Mouse (Mus musculus): ENCODE results near the gene Sptssa. TPM values are rescaled to one million over a fixed set of nuclear protein-coding genes. Genes with fewer than 3 reads are reported as not detected.

The Sptssa gene
- polyA plus RNA-seq, 1 experiment from 2014 or later: 125 TPM

GRCm38 (mm10) chr12:54620042-54620705 lies 36.2 kb downstream of the Sptssa start:
- H3K4me3 ChIP-seq (ENCODE audit: low read depth, low read length): no peak overlapping the region
- H3K27me3 ChIP-seq (ENCODE audit: control insufficient read depth, insufficient read depth, low read length): no peaks in the 10 kb centered on the region
- no peak overlapping the region for H3K4me2 ChIP-seq
- WGBS (ENCODE audit: insufficient replicate concordance): 88% methylated on average over 13 of the region's 13 CpGs
- H3K36me3 ChIP-seq (ENCODE audit: control insufficient read depth, insufficient read depth, low read length): no peaks in the 10 kb centered on the region
- no peaks in the 10 kb centered on the region for H3K4me1 ChIP-seq (ENCODE audit: control insufficient read depth, insufficient read depth, low read length)
- H3K9ac ChIP-seq (ENCODE audit: low read depth, low read length): no peak overlapping the region
- ATAC-seq (replicated peaks; ENCODE audit: insufficient number of reproducible peaks, low FRiP score, low TSS enrichment): no peak
- 0 out of 2 replicates have a peak, but pooled peaks cover 2% of the 10 kb centered on the region for H3K9me3 ChIP-seq (replicated peaks; ENCODE audit: control insufficient read depth, low read length)
- no peak overlapping the region for H3K27ac ChIP-seq (ENCODE audit: low read depth, low read length)

- Histone ChIP-seq H3K27ac (ENCODE audit: low read depth, low read length) (no peak overlapping the region), H3K9me3 (replicated peaks; ENCODE audit: control insufficient read depth, low read length) (no peaks in the 10 kb centered on the region), H3K27me3 (ENCODE audit: control insufficient read depth, insufficient read depth, low read length) (no peaks in the 10 kb centered on the region), H3K4me3 (ENCODE audit: low read depth, low read length) (no peak overlapping the region), H3K4me2 (no peak overlapping the region), H3K9ac (ENCODE audit: low read depth, low read length) (no peak overlapping the region), H3K36me3 (ENCODE audit: control insufficient read depth, insufficient read depth, low read length) (no peaks in the 10 kb centered on the region), H3K4me1 (ENCODE audit: control insufficient read depth, insufficient read depth, low read length) (0 out of 2 replicates have a peak, but pooled peaks cover 3% of the 10 kb centered on the region)
- ATAC-seq (replicated peaks; ENCODE audit: insufficient number of reproducible peaks, low FRiP score, low TSS enrichment): no peak
- WGBS (ENCODE audit: insufficient replicate concordance): 60% methylated on average over 6 of the region's 6 CpGs
Observed at GRCm38 (mm10) chr12:54608988-54609387, 47.4 kb downstream of the Sptssa start.

- ATAC-seq (replicated peaks; ENCODE audit: insufficient number of reproducible peaks, low FRiP score, low TSS enrichment): no peak
- H3K27me3 ChIP-seq (ENCODE audit: control insufficient read depth, insufficient read depth, low read length): no peaks in the 10 kb centered on the region
- no peak overlapping the region for H3K4me3 ChIP-seq (ENCODE audit: low read depth, low read length)
- WGBS (ENCODE audit: insufficient replicate concordance): 67% methylated on average over 3 of the region's 3 CpGs
- no peaks in the 10 kb centered on the region for H3K36me3 ChIP-seq (ENCODE audit: control insufficient read depth, insufficient read depth, low read length)
- H3K4me2 ChIP-seq: no peak overlapping the region
- H3K9me3 ChIP-seq (replicated peaks; ENCODE audit: control insufficient read depth, low read length): no peaks in the 10 kb centered on the region
- no peak overlapping the region for H3K9ac ChIP-seq (ENCODE audit: low read depth, low read length)
- H3K4me1 ChIP-seq (ENCODE audit: control insufficient read depth, insufficient read depth, low read length): 0 out of 2 replicates have a peak, but pooled peaks cover 3% of the 10 kb centered on the region
- no peak overlapping the region for H3K27ac ChIP-seq (ENCODE audit: low read depth, low read length)
Observed at GRCm38 (mm10) chr12:54605203-54605602, 51.2 kb downstream of the Sptssa start.

GRCm38 (mm10) chr12:54603542-54604167 lies 52.7 kb downstream of the Sptssa start:
- 61% methylated on average over 9 of the region's 9 CpGs for WGBS (ENCODE audit: insufficient replicate concordance)
- no peak overlapping the region for H3K9ac ChIP-seq (ENCODE audit: low read depth, low read length)

GRCm38 (mm10) chr12:54600482-54600881 lies 55.9 kb downstream of the Sptssa start:
- no peak overlapping the region for H3K4me3 ChIP-seq (ENCODE audit: low read depth, low read length)

More at GRCm38 (mm10) chr12:54603542-54604167, 52.7 kb downstream of the Sptssa start:
- Histone ChIP-seq H3K4me1 (ENCODE audit: control insufficient read depth, insufficient read depth, low read length) (no peaks in the 10 kb centered on the region), H3K27me3 (ENCODE audit: control insufficient read depth, insufficient read depth, low read length) (no peaks in the 10 kb centered on the region), H3K27ac (ENCODE audit: low read depth, low read length) (no peak overlapping the region), H3K4me3 (ENCODE audit: low read depth, low read length) (no peak overlapping the region), H3K9me3 (replicated peaks; ENCODE audit: control insufficient read depth, low read length) (no peaks in the 10 kb centered on the region), H3K4me2 (no peak overlapping the region), H3K36me3 (ENCODE audit: control insufficient read depth, insufficient read depth, low read length) (no peaks in the 10 kb centered on the region)
- ATAC-seq (replicated peaks; ENCODE audit: insufficient number of reproducible peaks, low FRiP score, low TSS enrichment): no peak

GRCm38 (mm10) chr12:54598358-54598757 lies 58.0 kb downstream of the Sptssa start:
- ATAC-seq (replicated peaks; ENCODE audit: insufficient number of reproducible peaks, low FRiP score, low TSS enrichment): no peak
- no peak overlapping the region for H3K9ac ChIP-seq (ENCODE audit: low read depth, low read length)
- no peak overlapping the region for H3K27ac ChIP-seq (ENCODE audit: low read depth, low read length)
- H3K4me1 ChIP-seq (ENCODE audit: control insufficient read depth, insufficient read depth, low read length): no peaks in the 10 kb centered on the region
- no peak overlapping the region for H3K4me2 ChIP-seq
- H3K36me3 ChIP-seq (ENCODE audit: control insufficient read depth, insufficient read depth, low read length): no peaks in the 10 kb centered on the region
- H3K4me3 ChIP-seq (ENCODE audit: low read depth, low read length): no peak overlapping the region
- H3K27me3 ChIP-seq (ENCODE audit: control insufficient read depth, insufficient read depth, low read length): no peaks in the 10 kb centered on the region
- WGBS (ENCODE audit: insufficient replicate concordance): 90% methylated on average over 3 of the region's 3 CpGs
- no peaks in the 10 kb centered on the region for H3K9me3 ChIP-seq (replicated peaks; ENCODE audit: control insufficient read depth, low read length)

More at GRCm38 (mm10) chr12:54600482-54600881, 55.9 kb downstream of the Sptssa start:
- no peak for ATAC-seq (replicated peaks; ENCODE audit: insufficient number of reproducible peaks, low FRiP score, low TSS enrichment)
- no peaks in the 10 kb centered on the region for H3K27me3 ChIP-seq (ENCODE audit: control insufficient read depth, insufficient read depth, low read length)
- no peak overlapping the region for H3K9ac ChIP-seq (ENCODE audit: low read depth, low read length)
- no peaks in the 10 kb centered on the region for H3K36me3 ChIP-seq (ENCODE audit: control insufficient read depth, insufficient read depth, low read length)
- H3K4me2 ChIP-seq: no peak overlapping the region
- no peak overlapping the region for H3K27ac ChIP-seq (ENCODE audit: low read depth, low read length)
- H3K4me1 ChIP-seq (ENCODE audit: control insufficient read depth, insufficient read depth, low read length): no peaks in the 10 kb centered on the region
- no peaks in the 10 kb centered on the region for H3K9me3 ChIP-seq (replicated peaks; ENCODE audit: control insufficient read depth, low read length)
- WGBS (ENCODE audit: insufficient replicate concordance): 83% methylated on average over 4 of the region's 4 CpGs

DNA sequence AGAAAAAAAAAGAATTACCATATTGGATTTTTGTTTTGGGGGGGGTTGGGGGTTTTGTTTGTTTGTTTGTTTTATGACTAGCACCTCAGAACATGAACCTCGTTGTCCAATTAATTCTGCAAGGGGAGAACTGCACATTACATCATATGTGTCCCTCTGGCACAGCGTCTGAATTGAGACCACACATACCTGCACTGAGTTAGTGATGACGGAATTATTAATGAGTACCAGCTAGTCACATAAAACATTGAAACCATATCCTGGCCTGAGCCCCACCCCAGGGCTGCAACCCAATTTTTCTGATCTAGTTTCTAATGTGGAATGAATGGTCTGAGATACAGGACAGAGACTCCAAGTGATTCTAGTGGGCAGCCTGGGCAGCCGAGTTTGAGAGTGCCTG lies 59.7 kb downstream of the Sptssa start:
- ATAC-seq (replicated peaks; ENCODE audit: insufficient number of reproducible peaks, low FRiP score, low TSS enrichment): no peak
- Histone ChIP-seq H3K27ac (ENCODE audit: low read depth, low read length) (no peak overlapping the region), H3K4me1 (ENCODE audit: control insufficient read depth, insufficient read depth, low read length) (no peaks in the 10 kb centered on the region), H3K9me3 (replicated peaks; ENCODE audit: control insufficient read depth, low read length) (no peaks in the 10 kb centered on the region), H3K27me3 (ENCODE audit: control insufficient read depth, insufficient read depth, low read length) (no peaks in the 10 kb centered on the region), H3K4me3 (ENCODE audit: low read depth, low read length) (no peak overlapping the region), H3K9ac (ENCODE audit: low read depth, low read length) (no peak overlapping the region), H3K4me2 (no peak overlapping the region), H3K36me3 (ENCODE audit: control insufficient read depth, insufficient read depth, low read length) (no peaks in the 10 kb centered on the region)
- WGBS (ENCODE audit: insufficient replicate concordance): 78% methylated on average over 4 of the region's 4 CpGs

Measured in heart, embryonic 11.5 days (tissue).